Mouse (Mus musculus): Measurements from ENCODE around the gene Olfr157. TPM values are rescaled to one million over a fixed set of nuclear protein-coding genes. Genes with fewer than 3 reads are reported as not detected.
A peak's percentile ranks its signal among the peaks of the same experiment; 100 is the strongest.

Gene Olfr157
- not detected in 2 replicates for polyA plus RNA-seq (2012; rRNA removed)

DNA sequence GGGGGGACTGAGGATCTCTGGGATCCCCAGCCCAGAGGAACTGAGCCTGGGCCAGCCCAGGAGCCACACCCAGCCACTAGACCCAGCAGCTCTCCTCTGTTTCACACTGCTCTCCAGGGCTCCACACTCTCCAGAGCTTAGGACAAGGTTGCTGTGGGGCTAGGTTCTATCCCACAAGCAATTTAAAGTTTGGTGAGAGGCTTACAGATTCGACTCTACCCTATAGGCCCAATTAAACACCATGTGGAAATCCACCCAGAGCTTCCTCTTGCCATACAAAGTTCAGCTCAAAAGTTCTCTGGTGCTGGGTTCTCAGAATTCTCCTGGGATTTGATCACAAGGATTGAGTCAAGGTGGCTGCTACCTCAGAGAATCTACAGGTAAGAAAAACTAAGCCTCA lies at the start of gene Olfr157:
TSS of gene Olfr157 (minus strand) at position 101 of the 400 bp plus-strand sequence.
- TF ChIP-seq CTCF (IDR thresholded peaks at IDR 0.05; ENCODE audit: borderline replicate concordance, extremely low read depth, insufficient read depth, insufficient read length) (no peak), POLR2A (IDR thresholded peaks at IDR 0.05; ENCODE audit: borderline replicate concordance, extremely low read depth, insufficient read depth, insufficient read length, poor library complexity, severe bottlenecking) (no peak)
- DNase-seq (ENCODE audit: low read depth) = no peak

- no peak for TF ChIP-seq CTCF (IDR thresholded peaks at IDR 0.05; ENCODE audit: borderline replicate concordance, extremely low read depth, insufficient read depth, insufficient read length)
- no peak for TF ChIP-seq POLR2A (IDR thresholded peaks at IDR 0.05; ENCODE audit: borderline replicate concordance, extremely low read depth, insufficient read depth, insufficient read length, poor library complexity, severe bottlenecking)
- peak; percentile 42 for DNase-seq (ENCODE audit: low read depth)
Observed at GRCm38 (mm10) chr4:43884196-43884595, 44.2 kb upstream of the Olfr157 start.

DNA sequence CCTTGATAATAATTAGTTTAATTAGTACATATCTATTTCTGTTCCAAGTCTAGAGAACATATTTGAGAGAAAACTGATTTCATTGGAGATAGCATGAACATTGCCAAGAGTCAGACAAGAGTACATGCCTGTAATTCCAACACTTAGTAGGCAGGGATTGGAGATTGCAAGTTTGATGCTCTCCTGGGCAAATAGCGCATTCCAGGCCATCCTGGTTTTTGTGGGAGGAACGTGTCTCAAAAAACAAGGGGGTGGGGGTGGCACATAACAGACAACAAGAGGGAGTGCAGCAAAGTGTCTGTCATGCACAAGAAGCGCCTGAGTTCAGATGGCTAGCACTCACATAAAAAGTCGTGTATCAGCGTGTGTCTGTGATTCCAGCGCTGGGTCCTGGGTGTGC lies 39.6 kb upstream of the Olfr157 start:
- DNase-seq (ENCODE audit: low read depth) = no peak
- no peak for TF ChIP-seq POLR2A (IDR thresholded peaks at IDR 0.05; ENCODE audit: borderline replicate concordance, extremely low read depth, insufficient read depth, insufficient read length, poor library complexity, severe bottlenecking)
- no peak for TF ChIP-seq CTCF (IDR thresholded peaks at IDR 0.05; ENCODE audit: borderline replicate concordance, extremely low read depth, insufficient read depth, insufficient read length)

DNA sequence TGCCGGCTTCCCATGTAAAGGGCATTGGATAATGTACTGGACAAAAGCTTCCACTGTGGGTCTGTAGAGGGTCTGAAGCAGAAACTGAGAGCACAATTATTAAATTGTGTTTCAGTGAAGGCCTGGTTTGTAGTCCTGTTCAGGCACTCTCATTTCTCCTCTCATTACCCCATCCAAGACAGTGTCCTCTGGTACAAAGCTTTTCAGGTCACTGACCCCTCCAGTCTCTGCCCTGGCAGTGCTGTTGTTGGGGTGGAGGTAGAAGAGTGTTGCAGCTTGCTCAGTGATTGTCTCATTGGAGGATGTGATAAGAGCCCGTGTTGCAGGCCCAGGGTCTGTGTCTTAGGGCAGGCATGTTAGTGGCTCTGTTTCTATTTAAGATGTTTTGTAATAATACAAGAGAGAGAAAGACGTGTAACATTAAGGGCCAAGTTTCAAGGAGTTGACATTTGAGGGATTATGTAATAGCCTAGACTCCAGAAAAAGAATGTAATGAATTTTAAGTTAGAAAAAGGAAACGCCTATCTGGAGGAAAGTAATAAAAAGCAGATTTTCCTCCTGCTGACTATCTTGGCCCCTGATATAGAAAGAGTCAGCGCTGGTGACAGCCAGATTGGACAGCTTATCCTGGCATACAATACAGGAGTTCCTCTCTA lies 38.2 kb upstream of the Olfr157 start:
- TF ChIP-seq CTCF (IDR thresholded peaks at IDR 0.05; ENCODE audit: borderline replicate concordance, extremely low read depth, insufficient read depth, insufficient read length) (no peak), POLR2A (IDR thresholded peaks at IDR 0.05; ENCODE audit: borderline replicate concordance, extremely low read depth, insufficient read depth, insufficient read length, poor library complexity, severe bottlenecking) (no peak)
- no peak for DNase-seq (ENCODE audit: low read depth)

DNA sequence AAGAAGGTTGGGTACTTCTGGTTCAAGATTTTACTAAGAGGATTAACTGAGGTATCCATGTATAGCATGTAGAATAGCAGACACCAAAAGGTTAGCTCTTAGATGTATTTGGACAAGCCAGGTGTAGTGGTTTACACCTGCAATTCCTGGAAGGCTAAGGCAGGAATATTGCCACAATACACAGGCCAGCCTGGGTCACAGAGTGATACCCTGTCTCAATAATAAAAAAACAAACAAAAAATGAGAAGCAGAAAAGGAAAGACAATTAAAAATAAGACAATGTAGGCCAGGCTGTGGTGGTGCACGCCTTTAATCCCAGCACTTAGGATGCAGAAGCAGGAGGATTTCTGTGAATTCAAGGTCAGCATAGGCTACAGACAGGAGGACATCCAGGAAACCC lies 37.2 kb upstream of the Olfr157 start:
- no peak for DNase-seq (ENCODE audit: low read depth)
- TF ChIP-seq CTCF (IDR thresholded peaks at IDR 0.05; ENCODE audit: borderline replicate concordance, extremely low read depth, insufficient read depth, insufficient read length) (no peak), POLR2A (IDR thresholded peaks at IDR 0.05; ENCODE audit: borderline replicate concordance, extremely low read depth, insufficient read depth, insufficient read length, poor library complexity, severe bottlenecking) (no peak)

DNA sequence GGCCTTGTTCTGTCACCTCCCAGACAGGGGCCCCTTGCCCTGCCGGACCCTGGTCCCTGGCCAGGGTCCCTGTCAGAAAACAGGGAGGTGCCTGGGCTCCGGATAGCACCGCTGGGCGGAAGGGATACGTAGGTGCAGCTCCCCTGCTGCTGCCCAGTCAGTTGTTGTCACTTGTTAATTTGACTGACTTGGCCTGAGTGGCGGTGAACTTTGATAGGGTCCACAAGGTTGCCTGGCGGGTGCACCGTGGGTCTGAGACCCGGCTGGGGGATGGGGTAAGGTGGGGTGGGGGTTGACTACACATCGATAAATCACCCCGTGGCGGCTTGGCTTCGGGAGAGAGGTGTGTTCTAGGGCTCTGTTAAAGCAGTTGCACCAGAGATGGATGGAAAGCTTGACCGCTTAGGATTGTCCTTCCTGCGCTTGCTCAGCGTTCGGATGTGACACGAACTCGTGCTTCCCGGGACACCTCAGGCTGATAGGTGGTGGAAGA lies 36.0 kb upstream of the Olfr157 start:
- peak; percentile 39 for DNase-seq (ENCODE audit: low read depth)
- TF ChIP-seq POLR2A (IDR thresholded peaks at IDR 0.05; ENCODE audit: borderline replicate concordance, extremely low read depth, insufficient read depth, insufficient read length, poor library complexity, severe bottlenecking) (no peak), CTCF (IDR thresholded peaks at IDR 0.05; ENCODE audit: borderline replicate concordance, extremely low read depth, insufficient read depth, insufficient read length) (no peak)

GRCm38 (mm10) chr4:43875160-43875918 lies 35.3 kb upstream of the Olfr157 start, which contains the start of gene Reck:
Gene Reck (plus strand): TSS chr4:43875530.
- TF ChIP-seq CTCF (IDR thresholded peaks at IDR 0.05; ENCODE audit: borderline replicate concordance, extremely low read depth, insufficient read depth, insufficient read length) (no peak), POLR2A (IDR thresholded peaks at IDR 0.05; ENCODE audit: borderline replicate concordance, extremely low read depth, insufficient read depth, insufficient read length, poor library complexity, severe bottlenecking) (peak; percentile 82)

GRCm38 (mm10) chr4:43874501-43874900 lies 34.5 kb upstream of the Olfr157 start:
- DNase-seq (ENCODE audit: low read depth) = peak; percentile 53
- TF ChIP-seq POLR2A (IDR thresholded peaks at IDR 0.05; ENCODE audit: borderline replicate concordance, extremely low read depth, insufficient read depth, insufficient read length, poor library complexity, severe bottlenecking) = no peak
- no peak for TF ChIP-seq CTCF (IDR thresholded peaks at IDR 0.05; ENCODE audit: borderline replicate concordance, extremely low read depth, insufficient read depth, insufficient read length)

More at GRCm38 (mm10) chr4:43875160-43875918, 35.3 kb upstream of the Olfr157 start, which contains the start of gene Reck:
- DNase-seq (ENCODE audit: low read depth) = peak; percentile 91

- DNase-seq (ENCODE audit: low read depth) = no peak
- TF ChIP-seq CTCF (IDR thresholded peaks at IDR 0.05; ENCODE audit: borderline replicate concordance, extremely low read depth, insufficient read depth, insufficient read length) (no peak), POLR2A (IDR thresholded peaks at IDR 0.05; ENCODE audit: borderline replicate concordance, extremely low read depth, insufficient read depth, insufficient read length, poor library complexity, severe bottlenecking) (no peak)
Observed at GRCm38 (mm10) chr4:43869821-43870220, 29.8 kb upstream of the Olfr157 start.

GRCm38 (mm10) chr4:43863298-43863697 lies 23.3 kb upstream of the Olfr157 start:
- DNase-seq (ENCODE audit: low read depth) = no peak
- TF ChIP-seq CTCF (IDR thresholded peaks at IDR 0.05; ENCODE audit: borderline replicate concordance, extremely low read depth, insufficient read depth, insufficient read length) (peak; percentile 6; the same call in 1 of the 2 replicates), POLR2A (IDR thresholded peaks at IDR 0.05; ENCODE audit: borderline replicate concordance, extremely low read depth, insufficient read depth, insufficient read length, poor library complexity, severe bottlenecking) (no peak)

DNA sequence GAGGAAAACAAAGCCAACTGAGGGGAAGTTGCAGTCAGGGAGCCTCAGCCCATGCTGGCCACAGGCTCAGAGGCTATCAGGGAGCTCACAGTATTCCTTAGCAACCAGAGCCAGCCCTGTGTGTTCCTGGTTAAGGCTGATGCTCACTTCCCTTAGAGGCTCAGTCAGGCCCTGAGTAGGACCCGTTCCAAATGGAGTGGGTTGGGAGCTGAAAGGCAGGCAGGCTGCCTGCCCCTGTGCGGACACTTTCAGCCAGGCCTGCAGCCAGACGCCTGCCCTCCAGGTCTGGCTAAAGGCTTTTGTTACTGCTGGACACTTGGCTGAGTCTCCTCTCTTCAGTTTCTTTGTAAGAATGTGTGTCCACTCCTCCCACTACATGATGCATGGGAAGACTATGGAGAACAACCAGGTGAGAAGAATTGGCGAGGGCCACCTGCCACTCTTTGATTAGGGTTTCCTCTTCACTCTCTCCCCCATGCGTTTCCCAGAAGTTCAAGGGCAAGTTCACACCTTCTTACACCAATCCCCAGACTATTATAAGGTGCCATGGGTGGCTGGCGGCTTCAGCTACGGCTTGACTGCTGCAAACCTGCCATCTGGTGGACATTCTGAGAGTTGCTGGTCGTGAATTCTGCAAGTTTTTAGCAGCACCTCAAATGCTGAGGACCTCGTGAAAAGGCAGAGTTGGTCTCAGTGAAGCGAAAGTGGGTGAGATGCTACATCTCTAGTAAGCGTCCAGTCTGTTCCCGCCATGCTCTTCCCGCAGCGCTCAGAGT lies 20.9 kb upstream of the Olfr157 start:
- peak; percentile 86 for DNase-seq (ENCODE audit: low read depth)
- TF ChIP-seq POLR2A (IDR thresholded peaks at IDR 0.05; ENCODE audit: borderline replicate concordance, extremely low read depth, insufficient read depth, insufficient read length, poor library complexity, severe bottlenecking) (no peak), CTCF (IDR thresholded peaks at IDR 0.05; ENCODE audit: borderline replicate concordance, extremely low read depth, insufficient read depth, insufficient read length) (peak; percentile 87)
